Mouse (Mus musculus) heart, embryonic 16.5 days (tissue): Measurements from ENCODE around the gene Tnip2. TPM values are rescaled to one million over a fixed set of nuclear protein-coding genes. Genes with fewer than 3 reads are reported as not detected.

Experiments used
- ATAC-seq: fragments of 200-750 bp; cut with Nextera tagmentation; replicated peaks from 2 replicates; pipeline ENCODE4 v1.8.0; 2017; ENCODE audit warnings: moderate number of reproducible peaks; ENCODE audit not compliant: insufficient read depth, low FRiP score; ENCODE audit errors: extremely low read depth
- H3K27ac ChIP-seq: fragments of 300-500 bp; sonication (generic); 2 replicates; pipeline ENCODE4 v1.5.1; 2014; ENCODE audit warnings: mild to moderate bottlenecking, low read length, control low read depth, moderate library complexity
- H3K27me3 ChIP-seq: fragments of 300-500 bp; sonication (generic); 2 replicates; pipeline ENCODE4 v1.6.1; 2014; ENCODE audit warnings: low read length, mixed read lengths; ENCODE audit not compliant: control insufficient read depth, insufficient read depth
- H3K36me3 ChIP-seq: fragments of 300-500 bp; sonication (generic); 2 replicates; pipeline ENCODE4 v1.6.1; 2014; ENCODE audit not compliant: control insufficient read depth, insufficient read depth
- H3K4me1 ChIP-seq: fragments of 300-500 bp; sonication (generic); 2 replicates; pipeline ENCODE4 v1.6.1; 2014; ENCODE audit warnings: low read length, mixed read lengths; ENCODE audit not compliant: control insufficient read depth, insufficient read depth
- H3K4me2 ChIP-seq: fragments of 300-500 bp; sonication (generic); 2 replicates; pipeline ENCODE4 v1.6.1; 2014; ENCODE audit warnings: low read depth, mild to moderate bottlenecking, control low read depth, low read length
- H3K4me3 ChIP-seq: fragments of 300-500 bp; sonication (generic); 2 replicates; pipeline ENCODE4 v1.5.1; 2014; ENCODE audit warnings: mild to moderate bottlenecking, control low read depth, low read length
- H3K9ac ChIP-seq: fragments of 300-500 bp; sonication (generic); 2 replicates; pipeline ENCODE4 v1.6.1; 2014; ENCODE audit warnings: low read length, control low read depth
- H3K9me3 ChIP-seq: fragments of 300-500 bp; sonication (generic); replicated peaks from 2 replicates; pipeline ENCODE4 v1.6.1; 2016; ENCODE audit warnings: low read length; ENCODE audit not compliant: control insufficient read depth
- WGBS: fragments of 180-500 bp; shearing (Covaris S2); extraction: QIAGEN DNeasy Blood & Tissue Kit; methylation state at CpG from one replicate; pipeline ENCODE4 v1.1.7; 2014; 5-methylcytosine and 5-hydroxymethylcytosine counted together
- polyA plus RNA-seq: library from polyadenylated mRNA; unstranded; fragments of >200 nt; fragmentation: Nextera tagmentation; extraction: Ambion mirVana; gene quantifications from 2 replicates; pipeline ENCODE4 v1.2.1, GENCODE M21; 2015

Gene Tnip2
- polyA plus RNA-seq, 1 experiment from 2014 or later, result 18.2 TPM

DNA sequence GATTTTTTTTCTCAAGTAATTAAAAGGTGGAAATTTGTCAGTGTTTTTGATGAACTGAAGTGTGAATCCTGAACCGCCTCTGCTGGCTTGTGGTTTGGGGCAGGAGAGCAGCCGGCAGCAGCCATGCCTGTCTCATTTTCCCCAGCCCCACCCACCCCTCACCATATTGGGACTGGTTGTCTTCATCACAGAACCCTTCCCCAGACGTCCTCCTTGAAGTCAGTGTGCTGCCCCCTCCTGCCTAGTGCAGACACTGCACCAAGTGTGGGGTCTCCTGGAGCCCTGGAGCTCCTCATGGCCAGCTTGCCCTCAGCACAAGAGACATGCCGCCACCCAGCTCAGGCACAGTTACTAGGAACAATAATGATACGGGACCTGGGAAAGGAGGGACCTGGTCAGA, 24.7 kb upstream of the Tnip2 start:
- ATAC-seq, result no peak
- no peak overlapping the region for H3K4me3 ChIP-seq
- H3K27ac ChIP-seq, result no peak overlapping the region
- no peaks in the 10 kb centered on the region for H3K27me3 ChIP-seq
- no peaks in the 10 kb centered on the region for H3K36me3 ChIP-seq
- no peaks in the 10 kb centered on the region for H3K9me3 ChIP-seq
- 39% methylated on average over 5 of the region's 5 CpGs for WGBS
- H3K9ac ChIP-seq, result no peak overlapping the region
- H3K4me2 ChIP-seq, result no peak overlapping the region
- no peaks in the 10 kb centered on the region for H3K4me1 ChIP-seq

DNA sequence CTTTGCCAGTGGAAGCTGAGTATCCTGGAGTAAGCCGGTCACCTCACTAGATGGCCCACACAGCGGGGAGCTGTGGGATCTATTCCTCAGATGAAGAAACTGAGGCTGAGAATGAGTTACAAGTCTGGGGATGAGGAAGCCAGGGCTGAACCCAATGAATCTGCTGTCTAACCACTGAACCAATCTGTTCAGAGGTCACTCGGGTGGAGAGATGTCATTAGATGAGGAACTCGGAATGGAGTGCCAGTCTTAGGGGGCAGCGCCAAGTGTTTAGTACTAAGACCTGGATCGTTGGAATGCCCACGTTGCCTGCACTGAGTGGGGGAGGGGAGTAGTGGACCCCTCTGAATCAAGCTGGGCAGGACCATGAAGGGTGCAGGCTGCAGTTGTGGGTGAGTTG, 24.3 kb upstream of the Tnip2 start:
- Histone ChIP-seq H3K4me2 (no peak overlapping the region), H3K27ac (no peak overlapping the region), H3K9me3 (no peaks in the 10 kb centered on the region), H3K36me3 (no peaks in the 10 kb centered on the region), H3K9ac (no peak overlapping the region), H3K4me1 (no peaks in the 10 kb centered on the region; the same call in 1 of the 2 replicates), H3K4me3 (no peak overlapping the region), H3K27me3 (no peaks in the 10 kb centered on the region)
- ATAC-seq, result no peak
- WGBS, result 65% methylated on average over 7 of the region's 7 CpGs

DNA sequence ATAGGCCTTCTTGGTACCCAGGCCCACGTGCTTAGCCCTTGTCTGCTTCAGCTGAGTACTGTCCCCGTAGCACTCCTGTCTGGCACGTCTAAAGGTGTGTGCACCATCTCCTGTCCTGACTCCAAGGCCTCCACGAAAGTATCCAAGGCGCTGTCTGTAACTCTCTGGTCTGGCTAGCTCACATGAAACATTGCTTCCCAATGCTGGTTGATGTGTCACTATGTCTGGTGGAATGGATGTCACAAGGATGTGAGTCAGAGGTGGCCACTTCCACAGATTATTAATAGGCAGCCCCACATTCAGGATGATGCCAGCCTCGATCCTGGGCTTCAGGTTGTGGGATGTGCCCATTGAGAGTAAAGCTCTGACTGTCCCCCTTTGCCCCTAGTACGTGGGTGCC, 22.0 kb upstream of the Tnip2 start:
- Histone ChIP-seq H3K27me3 (no peaks in the 10 kb centered on the region), H3K4me1 (no peaks in the 10 kb centered on the region; the same call in 1 of the 2 replicates), H3K9ac (no peak overlapping the region), H3K36me3 (no peaks in the 10 kb centered on the region), H3K27ac (no peak overlapping the region), H3K9me3 (no peaks in the 10 kb centered on the region), H3K4me2 (no peak overlapping the region), H3K4me3 (no peak overlapping the region)
- no peak for ATAC-seq
- 77% methylated on average over 7 of the region's 7 CpGs for WGBS

DNA sequence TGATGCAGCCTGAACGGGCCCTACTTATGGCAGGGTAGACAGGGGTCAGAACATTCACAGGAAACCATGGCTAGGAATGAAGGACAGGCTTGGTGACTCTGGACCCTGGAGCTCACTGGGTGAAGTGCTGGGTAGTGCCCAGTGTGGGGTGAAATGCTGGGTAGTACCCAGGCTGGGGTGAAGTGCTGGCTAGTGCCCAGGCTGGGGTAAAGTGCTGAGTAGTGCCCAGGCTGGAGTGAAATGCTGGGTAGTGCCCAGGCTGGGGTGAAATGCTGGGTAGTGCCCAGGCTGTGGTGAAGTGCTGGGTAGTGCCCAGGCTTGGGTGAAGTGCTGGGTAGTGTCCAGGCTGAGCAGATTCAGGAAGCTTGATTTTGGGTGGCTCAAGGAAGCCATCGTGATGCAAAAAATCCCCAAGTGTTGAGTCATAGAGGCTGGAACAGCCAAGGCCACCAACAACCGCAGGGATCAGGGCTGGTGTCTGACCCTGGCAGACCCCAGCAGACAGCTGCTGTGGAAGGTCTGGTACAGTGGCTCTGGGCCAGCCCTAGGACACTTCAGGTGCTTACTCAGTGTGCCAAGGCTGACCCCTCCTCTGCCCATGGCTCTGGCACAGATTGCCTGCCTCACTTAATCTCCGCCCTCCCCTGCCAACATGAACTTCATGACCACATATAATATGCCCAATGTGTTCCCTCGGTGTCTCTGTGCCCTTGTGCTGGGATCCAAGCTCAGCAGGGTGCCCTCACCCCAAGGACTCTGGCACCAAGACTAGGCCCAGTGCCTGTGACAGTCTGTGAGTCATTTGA, 21.2 kb upstream of the Tnip2 start:
- H3K4me3 ChIP-seq, result no peak overlapping the region
- H3K36me3 ChIP-seq, result no peaks in the 10 kb centered on the region
- no peak overlapping the region for H3K27ac ChIP-seq
- 73% methylated on average over 5 of the region's 5 CpGs for WGBS
- no peak overlapping the region for H3K9ac ChIP-seq
- H3K27me3 ChIP-seq, result no peaks in the 10 kb centered on the region
- no peaks in the 10 kb centered on the region; the same call in 1 of the 2 replicates for H3K4me1 ChIP-seq
- ATAC-seq, result no peak
- H3K9me3 ChIP-seq, result no peaks in the 10 kb centered on the region
- H3K4me2 ChIP-seq, result no peak overlapping the region

DNA sequence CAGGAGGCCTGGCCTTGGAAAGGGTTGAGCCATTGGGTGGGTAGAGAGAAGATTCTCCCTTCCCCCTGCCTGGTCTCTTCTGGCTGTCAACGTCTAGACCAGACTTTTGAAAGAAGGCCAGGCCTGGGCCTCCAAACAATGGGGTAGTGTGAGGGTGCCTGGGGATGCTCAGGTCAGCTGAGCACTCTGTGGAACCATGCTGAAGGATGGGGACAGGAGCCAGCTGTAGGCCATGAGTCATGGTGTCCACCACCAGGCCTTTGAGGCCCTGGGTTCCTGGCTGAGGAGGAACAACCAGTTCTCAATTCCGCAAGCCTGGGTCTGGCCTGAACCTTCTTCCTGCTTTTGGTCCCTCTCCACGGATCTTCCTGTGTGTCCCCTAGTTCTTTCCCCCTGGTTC, 20.0 kb upstream of the Tnip2 start:
- no peak overlapping the region for H3K9ac ChIP-seq
- no peaks in the 10 kb centered on the region for H3K27me3 ChIP-seq
- H3K4me1 ChIP-seq, result no peaks in the 10 kb centered on the region; the same call in 1 of the 2 replicates
- H3K36me3 ChIP-seq, result no peaks in the 10 kb centered on the region
- WGBS, result 45% methylated on average over 3 of the region's 3 CpGs
- H3K4me2 ChIP-seq, result no peak overlapping the region
- no peaks in the 10 kb centered on the region for H3K9me3 ChIP-seq
- no peak overlapping the region for H3K4me3 ChIP-seq
- H3K27ac ChIP-seq, result peak overlapping the region; percentile 3; the same call in 1 of the 2 replicates
- peak; percentile 53 for ATAC-seq

DNA sequence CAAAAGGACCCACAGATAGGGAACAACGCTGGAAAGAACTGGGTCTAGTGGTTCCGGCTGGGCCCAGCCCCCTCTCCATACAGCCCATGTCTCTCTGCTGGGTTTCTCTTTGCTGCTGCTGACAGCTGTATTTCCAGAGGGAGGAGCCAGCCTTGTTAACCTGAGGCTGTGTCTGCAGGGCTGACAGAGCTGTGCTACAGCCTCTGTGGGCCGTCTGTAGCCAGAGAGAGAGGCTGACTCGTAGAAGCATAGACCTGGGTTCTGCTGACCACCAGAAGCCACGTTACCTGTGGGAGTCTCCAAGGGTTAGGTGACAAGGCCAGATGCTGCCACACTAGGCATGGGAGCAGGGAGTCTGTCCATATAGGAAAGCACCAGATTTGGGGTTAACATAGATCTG, 19.3 kb upstream of the Tnip2 start:
- Histone ChIP-seq H3K9ac (no peak overlapping the region), H3K27me3 (no peaks in the 10 kb centered on the region), H3K36me3 (no peaks in the 10 kb centered on the region), H3K4me1 (no peaks in the 10 kb centered on the region; the same call in 1 of the 2 replicates), H3K4me2 (no peak overlapping the region), H3K27ac (no peak overlapping the region), H3K9me3 (no peaks in the 10 kb centered on the region), H3K4me3 (no peak overlapping the region)
- no peak for ATAC-seq
- WGBS, result 65% methylated on average over 5 of the region's 5 CpGs

DNA sequence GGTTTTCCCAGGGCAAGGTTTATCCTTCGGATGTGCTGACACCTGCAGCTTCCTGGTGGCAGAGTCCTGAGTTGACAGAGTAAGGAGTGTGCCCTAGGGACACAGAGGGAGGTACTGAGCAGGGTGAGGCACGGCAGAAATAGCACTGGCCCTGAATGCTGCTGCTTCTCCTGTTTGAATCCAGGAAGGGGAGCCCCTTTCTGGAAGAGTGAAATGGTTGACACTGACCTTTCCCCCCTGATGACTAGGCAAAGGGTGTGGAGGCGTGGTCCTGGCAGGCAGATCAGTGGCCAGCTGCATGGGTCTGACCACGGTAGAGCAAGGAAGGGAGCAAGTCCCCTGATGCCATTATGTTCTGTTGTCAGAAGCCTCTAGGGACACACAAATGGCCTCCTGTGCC, 16.9 kb upstream of the Tnip2 start:
- H3K27ac ChIP-seq, result no peak overlapping the region
- ATAC-seq, result no peak
- H3K27me3 ChIP-seq, result no peaks in the 10 kb centered on the region
- no peaks in the 10 kb centered on the region for H3K9me3 ChIP-seq
- no peaks in the 10 kb centered on the region for H3K36me3 ChIP-seq
- no peak overlapping the region for H3K9ac ChIP-seq
- H3K4me1 ChIP-seq, result peaks cover 3% of the 10 kb centered on the region
- WGBS, result 44% methylated on average over 4 of the region's 4 CpGs
- H3K4me2 ChIP-seq, result no peak overlapping the region
- no peak overlapping the region for H3K4me3 ChIP-seq

DNA sequence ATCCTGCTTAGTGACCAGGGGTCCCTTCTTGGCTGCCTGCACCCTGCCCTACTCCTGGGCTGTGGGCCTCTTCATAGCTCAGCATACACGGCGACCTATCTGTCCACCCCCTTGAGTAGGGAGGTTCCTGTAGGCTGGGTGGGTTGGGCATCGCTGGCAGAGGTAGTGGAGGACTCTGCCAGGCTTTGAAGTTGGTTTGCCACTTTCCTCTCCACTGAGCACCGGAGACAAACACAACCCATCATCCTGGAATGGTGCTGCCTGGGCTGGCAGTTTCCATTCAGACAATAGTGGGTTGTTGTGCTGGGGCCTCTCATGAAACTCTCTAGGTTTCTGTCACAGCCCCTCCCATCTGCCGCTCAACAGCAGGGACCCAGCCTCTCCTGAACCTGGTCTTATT, 16.3 kb upstream of the Tnip2 start:
- ATAC-seq, result no peak
- peaks cover 3% of the 10 kb centered on the region for H3K4me1 ChIP-seq
- H3K4me3 ChIP-seq, result no peak overlapping the region
- H3K4me2 ChIP-seq, result no peak overlapping the region
- H3K27me3 ChIP-seq, result no peaks in the 10 kb centered on the region
- H3K9me3 ChIP-seq, result no peaks in the 10 kb centered on the region
- no peak overlapping the region for H3K9ac ChIP-seq
- no peaks in the 10 kb centered on the region for H3K36me3 ChIP-seq
- WGBS, result 70% methylated on average over 5 of the region's 5 CpGs
- no peak overlapping the region for H3K27ac ChIP-seq

DNA sequence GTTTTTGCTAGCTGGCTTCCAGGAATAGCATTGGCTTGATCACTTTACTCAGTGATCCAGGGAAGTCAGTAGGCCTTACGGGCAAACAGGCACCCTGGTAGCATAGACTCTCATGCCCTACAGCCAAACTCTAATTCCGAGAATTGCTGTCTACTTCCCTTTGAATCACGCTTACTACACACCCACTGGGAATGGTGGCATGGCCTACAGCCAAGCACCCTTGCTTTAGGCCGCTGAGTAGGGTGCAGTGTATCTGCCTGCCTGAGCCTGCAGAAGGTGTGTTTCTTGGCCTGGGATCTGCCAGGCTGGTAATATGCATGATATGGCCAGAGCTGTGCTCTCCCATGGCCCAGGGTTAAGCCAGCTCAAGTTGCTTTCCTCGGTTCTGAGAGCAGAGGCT, 14.9 kb upstream of the Tnip2 start:
- 70% methylated on average over 5 of the region's 5 CpGs for WGBS
- Histone ChIP-seq H3K27me3 (no peaks in the 10 kb centered on the region), H3K4me2 (no peak overlapping the region), H3K9me3 (no peaks in the 10 kb centered on the region), H3K36me3 (no peaks in the 10 kb centered on the region), H3K9ac (no peak overlapping the region), H3K27ac (no peak overlapping the region), H3K4me3 (no peak overlapping the region), H3K4me1 (peaks cover 3% of the 10 kb centered on the region)
- ATAC-seq, result no peak
